Mouse (Mus musculus) testis, adult 2 months (tissue): ENCODE data around the gene Hist1h1c.

Source experiments
- CTCF ChIP-seq: fragments of 200-500 bp; IDR thresholded peaks from 2 replicates; pipeline ENCODE4 v1.5.1; 2012; ENCODE audit warnings: low read depth, mild to moderate bottlenecking, inconsistent platforms, low read length, moderate library complexity; ENCODE audit not compliant: control insufficient read depth, insufficient read depth, insufficient replicate concordance
- POLR2A ChIP-seq: fragments of 200-500 bp; IDR thresholded peaks from 2 replicates; pipeline ENCODE4 v1.6.1; 2012; ENCODE audit warnings: low read depth, mild to moderate bottlenecking, inconsistent platforms, low read length, moderate library complexity; ENCODE audit not compliant: control insufficient read depth

GRCm38 (mm10) chr13:23756790-23757189 lies 18.2 kb downstream of the Hist1h1c start, which contains the start of gene Hist1h4b:
- TF ChIP-seq CTCF = no peak
- TF ChIP-seq POLR2A = no peak; the same call in 1 of the 2 replicates
